22 mouse cellular contexts compared by ENCODE assay signal in the genomic region with DNA sequence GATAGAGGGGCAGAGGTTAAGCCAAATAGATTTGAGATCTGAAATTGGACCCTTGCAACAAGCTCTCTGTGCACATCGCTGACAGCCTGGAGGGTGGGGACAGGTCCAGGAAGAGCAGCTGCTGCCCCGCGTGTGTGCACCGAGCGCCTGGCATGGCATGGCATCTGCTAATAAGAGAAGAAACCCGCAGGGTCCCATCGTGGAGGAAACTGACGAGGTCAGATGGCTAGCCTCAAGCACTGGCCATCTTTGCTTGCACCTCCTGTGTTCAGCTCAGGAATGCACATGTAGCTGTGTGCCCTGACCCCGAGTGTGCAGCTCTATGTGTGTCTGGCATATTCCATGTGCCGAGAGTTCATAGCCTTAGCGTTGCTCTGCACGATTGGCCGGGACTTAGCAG.
DNase-seq lines count a peak whose midpoint lies in the region; ATAC-seq lines count a peak whose summit lies in the region.
"Had no signal": no experiment of that assay in that cellular context is flagged by ENCODE, and none has a peak within 500 bp of the region (broad histone marks: within the 10 kb centered on the region; RNA-seq: fewer than 3 reads in every experiment).

No protein-coding gene starts in this region.

- no peak overlapping the region for H3K4me3 ChIP-seq in hindbrain, embryonic 16.5 days (ENCODE audit: low read length)
- H3K4me3 ChIP-seq in hindbrain, embryonic 11.5 days (ENCODE audit: low read depth, low read length), result no peak overlapping the region
- H3K4me3 ChIP-seq: embryonic facial prominence, embryonic 10.5 days; heart, embryonic 13.5 days; hindbrain, embryonic 13.5 days; midbrain, embryonic 12.5 days had no signal

- 0 out of 2 replicates have a peak, but pooled peaks have one; percentile 27 for ATAC-seq in hindbrain, embryonic 16.5 days
- no peak for ATAC-seq in hindbrain, embryonic 11.5 days (ENCODE audit: low FRiP score)
- ATAC-seq: forebrain, embryonic 16.5 days; lung, postnatal 0 days had no signal

- H3K27me3 ChIP-seq in hindbrain, embryonic 16.5 days (replicated peaks; ENCODE audit: control insufficient read depth, insufficient read depth, low read length), result no peaks in the 10 kb centered on the region
- H3K27me3 ChIP-seq in hindbrain, embryonic 11.5 days (ENCODE audit: control insufficient read depth, insufficient read depth, low read length), result no peaks in the 10 kb centered on the region
- H3K27me3 ChIP-seq: heart, embryonic 13.5 days; hindbrain, embryonic 13.5 days; midbrain, embryonic 12.5 days had no signal

- no peak overlapping the region for H3K9ac ChIP-seq in hindbrain, embryonic 16.5 days (ENCODE audit: low read depth, low read length)
- no peak overlapping the region for H3K9ac ChIP-seq in hindbrain, embryonic 11.5 days (ENCODE audit: low read depth, low read length)
- H3K9ac ChIP-seq: heart, embryonic 13.5 days; hindbrain, embryonic 13.5 days; midbrain, embryonic 12.5 days had no signal

- no peaks in the 10 kb centered on the region for H3K9me3 ChIP-seq in hindbrain, embryonic 16.5 days (ENCODE audit: control insufficient read depth, low read length)
- no peaks in the 10 kb centered on the region for H3K9me3 ChIP-seq in hindbrain, embryonic 11.5 days (ENCODE audit: control insufficient read depth, low read length)
- H3K9me3 ChIP-seq: embryonic facial prominence, embryonic 10.5 days; hindbrain, embryonic 13.5 days; midbrain, embryonic 12.5 days had no signal

- WGBS in hindbrain, embryonic 16.5 days, result 62% methylated on average over 13 of the region's 13 CpGs
- 82% methylated on average over 13 of the region's 13 CpGs for WGBS in hindbrain, embryonic 11.5 days

- H3K27ac ChIP-seq in hindbrain, embryonic 16.5 days (ENCODE audit: low read depth, low read length), result no peak overlapping the region
- H3K27ac ChIP-seq in hindbrain, embryonic 11.5 days (ENCODE audit: low read depth, low read length), result no peak overlapping the region
- H3K27ac ChIP-seq: embryonic facial prominence, embryonic 10.5 days; heart, embryonic 13.5 days; hindbrain, embryonic 13.5 days; macrophage; midbrain, embryonic 12.5 days had no signal

- no peak for DNase-seq in hindbrain, embryonic 11.5 days (ENCODE audit: low spot score)
- peak; percentile 68 for DNase-seq in brain, adult 2 months (ENCODE audit: low read depth, low spot score)
- DNase-seq in cerebellum, adult 18-20 months, result peak; percentile 54
- DNase-seq in cerebellum, postnatal 14 days, result peak; percentile 66 to 74
- no peak for DNase-seq in T-cell, adult 2 months (ENCODE audit: low spot score)
- no peak for DNase-seq in thymus, postnatal 10 days (ENCODE audit: low spot score in 2 of 2)
- DNase-seq: adrenal gland, postnatal 25 days; gastrocnemius, postnatal 14 days; heart, adult 18-20 months; heart, postnatal 14 days; kidney, adult 2 months; kidney, postnatal 10 days; right cerebral cortex, postnatal 14 days; thymus, postnatal 14 days had no signal

- H3K36me3 ChIP-seq in hindbrain, embryonic 16.5 days (ENCODE audit: control insufficient read depth, insufficient read depth, low read length), result no peaks in the 10 kb centered on the region
- H3K36me3 ChIP-seq in hindbrain, embryonic 11.5 days (ENCODE audit: control insufficient read depth, insufficient read depth, low read length), result no peaks in the 10 kb centered on the region
- H3K36me3 ChIP-seq: embryonic facial prominence, embryonic 10.5 days; heart, embryonic 13.5 days; hindbrain, embryonic 13.5 days; midbrain, embryonic 12.5 days had no signal

- no peaks in the 10 kb centered on the region; the same call in 1 of the 2 replicates for H3K4me1 ChIP-seq in hindbrain, embryonic 16.5 days (ENCODE audit: control insufficient read depth, insufficient read depth, low read depth, low read length)
- H3K4me1 ChIP-seq in hindbrain, embryonic 11.5 days (replicated peaks; ENCODE audit: control insufficient read depth, insufficient read depth, low read length), result no peaks in the 10 kb centered on the region
- H3K4me1 ChIP-seq: heart, embryonic 13.5 days; hindbrain, embryonic 13.5 days; midbrain, embryonic 12.5 days had no signal

- H3K4me2 ChIP-seq in hindbrain, embryonic 16.5 days (ENCODE audit: low read length), result no peak overlapping the region
- H3K4me2 ChIP-seq in hindbrain, embryonic 11.5 days (replicated peaks; ENCODE audit: low read depth, low read length), result no peak overlapping the region
- H3K4me2 ChIP-seq: heart, embryonic 13.5 days; hindbrain, embryonic 13.5 days; midbrain, embryonic 12.5 days had no signal

Comparison
In these comparisons a context has a peak if more than half of its experiments do, and no peak if none do; other contexts are left out.
1. DNase-seq: peak in brain, adult 2 months (single experiment), cerebellum, adult 18-20 months (2 of 2) and cerebellum, postnatal 14 days (2 of 2); none in hindbrain, embryonic 11.5 days (single experiment), T-cell, adult 2 months (single experiment) and thymus, postnatal 10 days (0 of 2).